Mouse (Mus musculus) E14TG2a.4 (cell line): Measurements from ENCODE around the gene Otub2.

Source experiments
- H3K27me3 ChIP-seq: 2 replicates; pipeline ENCODE4 v1.6.1; 2014; ENCODE audit warnings: low read length, control low read depth; ENCODE audit not compliant: insufficient read depth
- H3K36me3 ChIP-seq: 2 replicates; pipeline ENCODE4 v1.6.1; 2014; ENCODE audit warnings: low read length, control low read depth; ENCODE audit not compliant: insufficient read depth
- H3K4me1 ChIP-seq: replicated peaks from 2 replicates; pipeline ENCODE4 v1.6.1; 2014; ENCODE audit warnings: low read depth, low read length, control low read depth
- H3K4me3 ChIP-seq: replicated peaks from 2 replicates; pipeline ENCODE4 v1.5.1; 2014; ENCODE audit warnings: mild to moderate bottlenecking, low read length
- H3K9me3 ChIP-seq: 2 replicates; pipeline ENCODE4 v1.6.1; 2014; ENCODE audit warnings: low read length, control low read depth
- CTCF ChIP-seq: conservative IDR thresholded peaks from 2 replicates; pipeline ENCODE4 v1.5.1; 2014; ENCODE audit warnings: low read length
- NANOG ChIP-seq: IDR thresholded peaks from 2 replicates; pipeline ENCODE4 v1.6.1; 2014; ENCODE audit warnings: borderline replicate concordance, low read length, mixed read lengths
- POU5F1 ChIP-seq: IDR thresholded peaks from 2 replicates; pipeline ENCODE4 v1.6.1; 2014; ENCODE audit warnings: low read length, borderline replicate concordance

Gene Otub2

GRCm38 (mm10) chr12:103355746-103356414, 32.6 kb upstream of the Otub2 start, which contains the start of gene Asb2:
Gene Asb2 (minus strand): TSS chr12:103356001.
- Histone ChIP-seq H3K4me1 (no peaks in the 10 kb centered on the region), H3K4me3 (no peak within 1 kb of the TSS), H3K27me3 (peaks cover 5% of the 10 kb centered on the region; the same call in 1 of the 2 replicates), H3K36me3 (no peaks in the 10 kb centered on the region), H3K9me3 (0 out of 2 replicates have a peak, but pooled peaks cover 3% of the 10 kb centered on the region)
- TF ChIP-seq NANOG = no peak
- no peak for TF ChIP-seq POU5F1
- no peak for TF ChIP-seq CTCF

GRCm38 (mm10) chr12:103356415-103356748, 32.1 kb upstream of the Otub2 start:
- H3K4me3 ChIP-seq = no peak overlapping the region
- peaks cover 5% of the 10 kb centered on the region; the same call in 1 of the 2 replicates for H3K27me3 ChIP-seq
- TF ChIP-seq CTCF (no peak), NANOG (no peak), POU5F1 (no peak)
- no peaks in the 10 kb centered on the region for H3K36me3 ChIP-seq
- no peaks in the 10 kb centered on the region for H3K4me1 ChIP-seq
- H3K9me3 ChIP-seq = 0 out of 2 replicates have a peak, but pooled peaks cover 3% of the 10 kb centered on the region

- Histone ChIP-seq H3K4me3 (no peak overlapping the region), H3K27me3 (peaks cover 10% of the 10 kb centered on the region; the same call in 1 of the 2 replicates), H3K9me3 (no peaks in the 10 kb centered on the region), H3K36me3 (no peaks in the 10 kb centered on the region), H3K4me1 (no peaks in the 10 kb centered on the region)
- TF ChIP-seq CTCF (no peak), NANOG (no peak), POU5F1 (no peak)
These were observed 30.3 kb upstream of the Otub2 start for GRCm38 (mm10) chr12:103358216-103358615.

- H3K9me3 ChIP-seq = no peaks in the 10 kb centered on the region
- H3K4me3 ChIP-seq = no peak overlapping the region
- H3K36me3 ChIP-seq = no peaks in the 10 kb centered on the region
- no peaks in the 10 kb centered on the region for H3K4me1 ChIP-seq
- TF ChIP-seq NANOG (no peak), POU5F1 (no peak), CTCF (no peak)
- H3K27me3 ChIP-seq = peaks cover 17% of the 10 kb centered on the region; the same call in 1 of the 2 replicates
These were observed 29.3 kb upstream of the Otub2 start for GRCm38 (mm10) chr12:103358951-103359801.

GRCm38 (mm10) chr12:103360812-103361211, 27.7 kb upstream of the Otub2 start:
- Histone ChIP-seq H3K4me1 (no peaks in the 10 kb centered on the region), H3K9me3 (no peaks in the 10 kb centered on the region), H3K4me3 (no peak overlapping the region), H3K36me3 (no peaks in the 10 kb centered on the region), H3K27me3 (0 out of 2 replicates have a peak, but pooled peaks cover 15% of the 10 kb centered on the region)
- TF ChIP-seq NANOG = no peak
- no peak for TF ChIP-seq POU5F1
- TF ChIP-seq CTCF = no peak

- H3K36me3 ChIP-seq = no peaks in the 10 kb centered on the region
- 0 out of 2 replicates have a peak, but pooled peaks cover 15% of the 10 kb centered on the region for H3K27me3 ChIP-seq
- no peaks in the 10 kb centered on the region for H3K4me1 ChIP-seq
- no peaks in the 10 kb centered on the region for H3K9me3 ChIP-seq
- TF ChIP-seq CTCF = no peak
- no peak for TF ChIP-seq POU5F1
- TF ChIP-seq NANOG = no peak
- no peak overlapping the region for H3K4me3 ChIP-seq
These were observed 26.8 kb upstream of the Otub2 start for GRCm38 (mm10) chr12:103361539-103362307.

GRCm38 (mm10) chr12:103362336-103362735, 26.1 kb upstream of the Otub2 start:
- H3K27me3 ChIP-seq = 0 out of 2 replicates have a peak, but pooled peaks cover 15% of the 10 kb centered on the region
- TF ChIP-seq POU5F1 (no peak), NANOG (no peak), CTCF (no peak)
- no peak overlapping the region for H3K4me3 ChIP-seq
- no peaks in the 10 kb centered on the region for H3K9me3 ChIP-seq
- peaks cover 1% of the 10 kb centered on the region; the same call in 1 of the 2 replicates for H3K4me1 ChIP-seq
- H3K36me3 ChIP-seq = no peaks in the 10 kb centered on the region

GRCm38 (mm10) chr12:103367171-103367570, 21.3 kb upstream of the Otub2 start:
- H3K27me3 ChIP-seq = peaks cover 37% of the 10 kb centered on the region
- H3K36me3 ChIP-seq = no peaks in the 10 kb centered on the region
- no peak for TF ChIP-seq CTCF
- no peak for TF ChIP-seq NANOG
- TF ChIP-seq POU5F1 = no peak
- H3K4me1 ChIP-seq = peaks cover 12% of the 10 kb centered on the region
- no peaks in the 10 kb centered on the region for H3K9me3 ChIP-seq
- no peak overlapping the region for H3K4me3 ChIP-seq
